14 mouse cellular contexts compared by ENCODE assay signal in the genomic region with DNA sequence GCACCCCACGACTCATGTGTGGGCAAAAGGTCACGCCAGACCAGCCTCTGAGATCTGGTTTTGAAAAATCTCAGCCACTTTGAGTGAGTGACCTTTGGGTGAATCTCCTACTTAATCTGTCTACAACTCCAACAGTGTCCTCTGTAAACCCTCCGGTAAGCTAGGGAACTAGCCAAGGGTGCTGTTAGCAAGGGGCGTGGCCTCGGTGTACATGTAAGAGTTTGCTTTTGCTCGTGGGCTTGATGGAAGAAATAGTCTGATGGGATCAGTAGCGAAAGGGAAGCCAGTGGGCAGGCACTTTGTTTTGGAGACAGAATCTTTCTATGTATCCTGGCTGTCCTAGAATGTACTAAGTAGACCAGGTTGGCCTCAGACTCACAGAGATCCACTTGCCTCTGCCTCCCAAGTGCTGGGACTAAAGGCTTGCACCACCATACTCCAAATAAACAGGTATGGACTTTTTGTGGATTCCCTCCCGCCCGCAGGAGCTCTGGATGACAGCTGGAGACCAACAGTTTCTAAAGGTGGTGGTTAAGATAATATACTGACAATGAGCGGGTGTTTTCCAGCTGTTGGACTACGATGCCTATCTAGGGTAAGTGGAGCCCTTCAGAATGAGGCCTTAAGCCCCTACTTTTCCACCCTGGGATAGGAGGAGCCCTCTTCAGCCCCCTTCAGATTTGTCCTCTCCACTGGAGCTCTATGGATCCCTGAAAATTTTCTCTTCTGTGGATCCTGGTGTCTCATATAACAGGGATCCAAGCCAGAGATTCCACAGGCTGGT. TPM values are rescaled to one million over a fixed set of nuclear protein-coding genes. Genes with fewer than 3 reads are reported as not detected.
DNase-seq lines count a peak whose midpoint lies in the region; ATAC-seq and TF ChIP-seq lines count a peak whose summit lies in the region.
"Had no signal": no experiment of that assay in that cellular context is flagged by ENCODE, and none has a peak within 500 bp of the region (broad histone marks: within the 10 kb centered on the region; RNA-seq: fewer than 3 reads in every experiment).

No protein-coding gene starts in this region.

- no peak overlapping the region for H3K27ac ChIP-seq in midbrain, embryonic 11.5 days (ENCODE audit: low read depth, low read length)
- no peak overlapping the region for H3K27ac ChIP-seq in midbrain, embryonic 13.5 days
- no peak overlapping the region for H3K27ac ChIP-seq in liver, embryonic 15.5 days (replicated peaks)
- no peak overlapping the region for H3K27ac ChIP-seq in forebrain, postnatal 0 days (ENCODE audit: low read depth, low read length)
- H3K27ac ChIP-seq in cerebellum, adult 2 months (ENCODE audit: insufficient read depth, low read length), result no peak overlapping the region
- H3K27ac ChIP-seq: embryonic facial prominence, embryonic 12.5 days; forebrain, embryonic 10.5 days; limb, embryonic 13.5 days; midbrain, embryonic 15.5 days had no signal

- H3K4me2 ChIP-seq in midbrain, embryonic 11.5 days, result no peak overlapping the region
- no peak overlapping the region for H3K4me2 ChIP-seq in midbrain, embryonic 13.5 days (replicated peaks)
- H3K4me2 ChIP-seq in liver, embryonic 15.5 days, result peak overlapping the region; percentile 98
- H3K4me2 ChIP-seq in forebrain, postnatal 0 days (ENCODE audit: low read depth), result no peak overlapping the region
- H3K4me2 ChIP-seq: embryonic facial prominence, embryonic 12.5 days; heart, embryonic 12.5 days; limb, embryonic 13.5 days; midbrain, embryonic 15.5 days had no signal

- WGBS in midbrain, embryonic 11.5 days, result 76% methylated on average over 11 of the region's 11 CpGs
- WGBS in midbrain, embryonic 13.5 days, result 76% methylated on average over 11 of the region's 11 CpGs
- whole genome bisulfite sequencing in liver, embryonic 15.5 days (ENCODE audit: insufficient replicate concordance), result 38% methylated on average over 11 of the region's 11 CpGs
- 78% methylated on average over 11 of the region's 11 CpGs for WGBS in forebrain, postnatal 0 days
- WGBS in cerebellum, adult 2 months, result 82% methylated on average over 11 of the region's 11 CpGs

- no peak for TF ChIP-seq POLR2A in cerebellum, adult 2 months (IDR thresholded peaks at IDR 0.05; ENCODE audit: borderline replicate concordance, insufficient read depth, low read length)

- peaks cover 17% of the 10 kb centered on the region for H3K4me1 ChIP-seq in midbrain, embryonic 11.5 days (ENCODE audit: control insufficient read depth, insufficient read depth, low read length)
- peaks cover 29% of the 10 kb centered on the region for H3K4me1 ChIP-seq in midbrain, embryonic 13.5 days (replicated peaks)
- peaks cover 85% of the 10 kb centered on the region for H3K4me1 ChIP-seq in liver, embryonic 15.5 days (replicated peaks)
- H3K4me1 ChIP-seq in forebrain, postnatal 0 days (ENCODE audit: insufficient read depth), result 0 out of 2 replicates have a peak, but pooled peaks cover 14% of the 10 kb centered on the region
- H3K4me1 ChIP-seq in cerebellum, adult 2 months (ENCODE audit: control insufficient read depth, insufficient read depth, low read length), result peaks cover 7% of the 10 kb centered on the region

- peaks cover 77% of the 10 kb centered on the region for H3K27me3 ChIP-seq in midbrain, embryonic 11.5 days (ENCODE audit: control insufficient read depth, insufficient read depth, low read length)
- peaks cover 91% of the 10 kb centered on the region for H3K27me3 ChIP-seq in midbrain, embryonic 13.5 days
- H3K27me3 ChIP-seq in liver, embryonic 15.5 days, result peaks cover 74% of the 10 kb centered on the region
- H3K27me3 ChIP-seq in forebrain, postnatal 0 days (ENCODE audit: insufficient read depth, low read length), result peaks cover 78% of the 10 kb centered on the region
- H3K27me3 ChIP-seq in cerebellum, adult 2 months (ENCODE audit: control insufficient read depth, insufficient read depth, low read length), result no peaks in the 10 kb centered on the region

- H3K36me3 ChIP-seq in midbrain, embryonic 11.5 days (ENCODE audit: control insufficient read depth, insufficient read depth, low read length), result no peaks in the 10 kb centered on the region
- H3K36me3 ChIP-seq in midbrain, embryonic 13.5 days, result no peaks in the 10 kb centered on the region
- H3K36me3 ChIP-seq in liver, embryonic 15.5 days (replicated peaks), result peaks cover 16% of the 10 kb centered on the region
- no peaks in the 10 kb centered on the region for H3K36me3 ChIP-seq in forebrain, postnatal 0 days (ENCODE audit: insufficient read depth)
- H3K36me3 ChIP-seq: embryonic facial prominence, embryonic 12.5 days; forebrain, embryonic 10.5 days; heart, embryonic 12.5 days; limb, embryonic 13.5 days; midbrain, embryonic 15.5 days had no signal

- intact Hi-C loops in heart, postnatal 36 days (cut with DNase I), result no loop called here

- no peak overlapping the region for H3K4me3 ChIP-seq in midbrain, embryonic 11.5 days (ENCODE audit: low read depth, low read length)
- no peak overlapping the region for H3K4me3 ChIP-seq in midbrain, embryonic 13.5 days (replicated peaks)
- H3K4me3 ChIP-seq in liver, embryonic 15.5 days (replicated peaks), result 0 out of 2 replicates have a peak overlapping the region, but pooled peaks have one; percentile 0
- no peak overlapping the region for H3K4me3 ChIP-seq in forebrain, postnatal 0 days (ENCODE audit: low read depth, low read length)
- no peak overlapping the region for H3K4me3 ChIP-seq in cerebellum, adult 2 months (replicated peaks; ENCODE audit: insufficient read depth, low read depth, low read length)
- H3K4me3 ChIP-seq: embryonic facial prominence, embryonic 12.5 days; forebrain, embryonic 10.5 days; heart, embryonic 12.5 days; limb, embryonic 13.5 days; midbrain, embryonic 15.5 days had no signal

- H3K9ac ChIP-seq in midbrain, embryonic 11.5 days (ENCODE audit: low read length), result no peak overlapping the region
- no peak overlapping the region for H3K9ac ChIP-seq in midbrain, embryonic 13.5 days (replicated peaks)
- H3K9ac ChIP-seq in liver, embryonic 15.5 days, result no peak overlapping the region
- no peak overlapping the region for H3K9ac ChIP-seq in forebrain, postnatal 0 days
- H3K9ac ChIP-seq: embryonic facial prominence, embryonic 12.5 days; heart, embryonic 12.5 days; limb, embryonic 13.5 days; midbrain, embryonic 15.5 days had no signal

- no peaks in the 10 kb centered on the region for H3K9me3 ChIP-seq in midbrain, embryonic 11.5 days (ENCODE audit: control insufficient read depth, low read length)
- no peaks in the 10 kb centered on the region for H3K9me3 ChIP-seq in midbrain, embryonic 13.5 days
- H3K9me3 ChIP-seq in liver, embryonic 15.5 days (replicated peaks), result no peaks in the 10 kb centered on the region
- H3K9me3 ChIP-seq in forebrain, postnatal 0 days (ENCODE audit: low read length), result no peaks in the 10 kb centered on the region
- H3K9me3 ChIP-seq: embryonic facial prominence, embryonic 12.5 days; forebrain, embryonic 10.5 days; heart, embryonic 12.5 days; limb, embryonic 13.5 days; midbrain, embryonic 15.5 days had no signal

- no peak for ATAC-seq in midbrain, embryonic 11.5 days (ENCODE audit: low FRiP score)
- ATAC-seq in midbrain, embryonic 13.5 days, result no peak
- ATAC-seq in liver, embryonic 15.5 days (ENCODE audit: insufficient read depth), result no peak
- ATAC-seq in forebrain, postnatal 0 days, result no peak
- ATAC-seq: midbrain, embryonic 15.5 days had no signal

- TF ChIP-seq CTCF in forebrain, postnatal 0 days (IDR thresholded peaks at IDR 0.05; ENCODE audit: low read depth), result no peak
- no peak for TF ChIP-seq CTCF in cerebellum, adult 2 months (IDR thresholded peaks at IDR 0.05; ENCODE audit: borderline replicate concordance, insufficient read depth, low read depth, low read length)

- DNase-seq in heart, adult 11 months, result peak; percentile 82
- DNase-seq in heart, postnatal 36 days, result no peak
- peak; percentile 69 for DNase-seq in midbrain, embryonic 11.5 days (ENCODE audit: low spot score, missing footprints)
- no peak for DNase-seq in forebrain, postnatal 0 days
- no peak for DNase-seq in cerebellum, adult 2 months
- DNase-seq: adrenal gland, adult 8-10 months had no signal

RNA-seq across cellular contexts. Expression of gene Phospho1, which starts 4.1 kb away (rescaled TPM):
- 100 to 1,000 TPM; 174 to 180 TPM for total RNA-seq in heart, postnatal 36 days (2021)
- not detected in 2 replicates for polyA plus RNA-seq in midbrain, embryonic 11.5 days (2014; fragmentation: Nextera tagmentation; extraction: Ambion mirVana)
- not detected in 2 replicates for polyA plus RNA-seq in midbrain, embryonic 13.5 days (2015; fragmentation: Nextera tagmentation; extraction: Ambion mirVana)
- polyA plus RNA-seq in liver, embryonic 15.5 days (2015; fragmentation: Nextera tagmentation; extraction: Ambion mirVana), result 6.4 and 7.1 TPM in 2 replicates
- 0.90 and 2.7 TPM in 2 replicates for total RNA-seq in forebrain, postnatal 0 days (2014; rRNA removed)
- polyA plus RNA-seq in forebrain, postnatal 0 days (2015; fragmentation: Nextera tagmentation; extraction: Ambion mirVana), result not detected in 2 replicates
- 110 and 122 TPM in 2 replicates for polyA plus RNA-seq in cerebellum, adult 2 months (2012; rRNA removed)
- polyA plus RNA-seq: embryonic facial prominence, embryonic 12.5 days; forebrain, embryonic 10.5 days; midbrain, embryonic 15.5 days; stomach, embryonic 14.5 days had no signal

RNA-seq across cellular contexts. Expression of gene Gngt2, which starts 8.6 kb away (rescaled TPM):
- 10 to 100 TPM; 15.3 to 23.5 TPM for total RNA-seq in heart, postnatal 36 days (2021)
- polyA plus RNA-seq in midbrain, embryonic 11.5 days (2014; fragmentation: Nextera tagmentation; extraction: Ambion mirVana), result 4.9 and 5.6 TPM in 2 replicates
- polyA plus RNA-seq in midbrain, embryonic 13.5 days (2015; fragmentation: Nextera tagmentation; extraction: Ambion mirVana), result 2.7 and 3.8 TPM in 2 replicates
- 20.1 and 22.1 TPM in 2 replicates for polyA plus RNA-seq in liver, embryonic 15.5 days (2015; fragmentation: Nextera tagmentation; extraction: Ambion mirVana)
- 1.0 and 1.6 TPM in 2 replicates for total RNA-seq in forebrain, postnatal 0 days (2014; rRNA removed)
- polyA plus RNA-seq in forebrain, postnatal 0 days (2015; fragmentation: Nextera tagmentation; extraction: Ambion mirVana), result 1.9 and 2.9 TPM in 2 replicates
- polyA plus RNA-seq in cerebellum, adult 2 months (2012; rRNA removed), result 3.5 and 5.4 TPM in 2 replicates

RNA-seq across cellular contexts. Expression of gene Abi3, which starts 13.9 kb away (rescaled TPM):
- 10 to 100 TPM in 1 of 2 experiments, 1 to 10 TPM in 1; 9.3 to 13.7 TPM for total RNA-seq in heart, postnatal 36 days (2021)
- polyA plus RNA-seq in midbrain, embryonic 11.5 days (2014; fragmentation: Nextera tagmentation; extraction: Ambion mirVana), result 1.2 and 2.1 TPM in 2 replicates
- 1.1 and 1.6 TPM in 2 replicates for polyA plus RNA-seq in midbrain, embryonic 13.5 days (2015; fragmentation: Nextera tagmentation; extraction: Ambion mirVana)
- polyA plus RNA-seq in liver, embryonic 15.5 days (2015; fragmentation: Nextera tagmentation; extraction: Ambion mirVana), result 6.9 and 7.0 TPM in 2 replicates
- 0.19 and 0.62 TPM in 2 replicates for total RNA-seq in forebrain, postnatal 0 days (2014; rRNA removed)
- polyA plus RNA-seq in forebrain, postnatal 0 days (2015; fragmentation: Nextera tagmentation; extraction: Ambion mirVana), result 1.4 and 1.5 TPM in 2 replicates
- 3.2 and 3.9 TPM in 2 replicates for polyA plus RNA-seq in cerebellum, adult 2 months (2012; rRNA removed)

Comparison
In these comparisons a context has a peak if more than half of its experiments do, and no peak if none do; other contexts are left out.
1. DNase-seq: peak in heart, adult 11 months (single experiment) and midbrain, embryonic 11.5 days (single experiment); none in heart, postnatal 36 days (0 of 2), forebrain, postnatal 0 days (single experiment) and cerebellum, adult 2 months (0 of 2).
2. RNA of gene Phospho1, which starts 4.1 kb away (polyA plus RNA-seq): 110 to 122 TPM in cerebellum, adult 2 months; 6.4 to 7.1 TPM in liver, embryonic 15.5 days, not detected in midbrain, embryonic 13.5 days, not detected in midbrain, embryonic 11.5 days and not detected in forebrain, postnatal 0 days; every median in the first group is over 10 times any median in the second.